Mouse (Mus musculus) liver, embryonic 13.5 days (tissue): Measurements from ENCODE around the gene Fam208b. TPM values are rescaled to one million over a fixed set of nuclear protein-coding genes. Genes with fewer than 3 reads are reported as not detected.

Experiments used
- ATAC-seq: fragments of 200-750 bp; cut with Nextera tagmentation; 2 replicates; pipeline ENCODE4 v1.8.0; 2017; ENCODE audit warnings: low read depth, mild to moderate bottlenecking, moderate number of reproducible peaks, moderate library complexity
- DNase-seq: peaks from one replicate; pipeline ENCODE4 v3.0.0; 2022
- H3K27ac ChIP-seq: fragments of 300-500 bp; sonication (generic); 2 replicates; pipeline ENCODE4 v1.5.1; 2015; ENCODE audit warnings: moderate library complexity, mild to moderate bottlenecking, inconsistent platforms
- H3K27me3 ChIP-seq: fragments of 300-500 bp; sonication (generic); 2 replicates; pipeline ENCODE4 v1.6.1; 2015; ENCODE audit warnings: mild to moderate bottlenecking, inconsistent platforms
- H3K36me3 ChIP-seq: fragments of 300-500 bp; sonication (generic); 2 replicates; pipeline ENCODE4 v1.6.1; 2015; ENCODE audit warnings: mild to moderate bottlenecking, inconsistent platforms
- H3K4me1 ChIP-seq: fragments of 300-500 bp; sonication (generic); replicated peaks from 2 replicates; pipeline ENCODE4 v1.6.1; 2015; ENCODE audit warnings: inconsistent platforms
- H3K4me2 ChIP-seq: fragments of 300-500 bp; sonication (generic); 2 replicates; pipeline ENCODE4 v1.6.1; 2015; ENCODE audit warnings: inconsistent platforms, mild to moderate bottlenecking, moderate library complexity
- H3K4me3 ChIP-seq: fragments of 300-500 bp; sonication (generic); replicated peaks from 2 replicates; pipeline ENCODE4 v1.5.1; 2015; ENCODE audit warnings: mild to moderate bottlenecking, inconsistent platforms
- H3K9ac ChIP-seq: fragments of 300-500 bp; sonication (generic); 2 replicates; pipeline ENCODE4 v1.6.1; 2015; ENCODE audit warnings: mild to moderate bottlenecking, inconsistent platforms
- H3K9me3 ChIP-seq: fragments of 300-500 bp; sonication (generic); replicated peaks from 2 replicates; pipeline ENCODE4 v1.6.1; 2016; ENCODE audit warnings: inconsistent platforms
- WGBS: fragments of 180-500 bp; shearing (Covaris S2); methylation state at CpG from one replicate; pipeline ENCODE4 v1.1.7; 2015; ENCODE audit not compliant: insufficient replicate concordance; 5-methylcytosine and 5-hydroxymethylcytosine counted together
- polyA plus RNA-seq: library from polyadenylated mRNA; unstranded; fragments of >200 nt; fragmentation: Nextera tagmentation; extraction: Ambion mirVana; gene quantifications from 2 replicates; pipeline ENCODE4 v1.2.1, GENCODE M21; 2015

The Fam208b gene
- 3.3 and 4.3 TPM in 2 replicates for polyA plus RNA-seq

DNA sequence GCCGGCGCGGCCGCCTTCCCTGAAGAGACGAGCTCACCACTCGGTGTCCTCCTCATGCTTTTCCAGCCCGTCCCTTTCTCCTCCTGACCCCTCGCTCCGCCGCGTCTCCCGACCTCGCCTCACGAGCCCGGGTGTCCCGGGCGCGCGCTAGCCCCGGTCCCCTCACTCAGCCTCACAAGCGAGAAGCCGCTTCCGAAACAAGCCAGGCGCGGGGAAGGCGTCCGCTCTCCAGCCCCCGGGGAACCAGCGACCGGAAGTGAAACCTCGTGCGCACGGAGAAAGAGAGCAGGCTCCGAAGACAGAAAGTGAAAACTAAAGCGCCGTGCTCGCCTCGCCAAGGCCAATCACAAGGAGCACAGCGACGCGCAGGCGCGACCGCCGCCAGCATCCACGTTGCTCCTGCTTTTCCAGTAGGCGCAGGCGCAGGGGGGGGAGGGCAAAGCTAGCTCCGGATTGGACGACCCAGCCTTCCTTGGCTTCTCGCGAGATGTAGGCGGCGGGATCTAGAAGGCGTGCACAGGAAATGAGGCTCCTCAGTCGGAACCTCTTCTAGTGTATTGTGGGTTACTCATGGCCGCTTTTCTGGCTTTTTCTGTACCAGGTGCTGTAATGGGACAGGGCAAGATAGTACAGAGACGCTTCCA lies at the start of gene Fam208b:
TSS of gene Fam208b (minus strand) at position 314 of the 644 bp plus-strand sequence.
- H3K9me3 ChIP-seq = no peaks in the 10 kb centered on the region
- no peaks in the 10 kb centered on the region for H3K36me3 ChIP-seq
- peak within 1 kb of the TSS; percentile 85 for H3K27ac ChIP-seq
- H3K4me3 ChIP-seq = peak within 1 kb of the TSS; percentile 98
- under 1% methylated on average over 58 of the region's 58 CpGs for WGBS
- ATAC-seq = peak; percentile 98
- peaks cover 4% of the 10 kb centered on the region for H3K4me1 ChIP-seq
- H3K4me2 ChIP-seq = peak within 1 kb of the TSS; percentile 95
- DNase-seq = peak; percentile 89
- H3K27me3 ChIP-seq = no peaks in the 10 kb centered on the region
- peak within 1 kb of the TSS; percentile 89 for H3K9ac ChIP-seq

DNA sequence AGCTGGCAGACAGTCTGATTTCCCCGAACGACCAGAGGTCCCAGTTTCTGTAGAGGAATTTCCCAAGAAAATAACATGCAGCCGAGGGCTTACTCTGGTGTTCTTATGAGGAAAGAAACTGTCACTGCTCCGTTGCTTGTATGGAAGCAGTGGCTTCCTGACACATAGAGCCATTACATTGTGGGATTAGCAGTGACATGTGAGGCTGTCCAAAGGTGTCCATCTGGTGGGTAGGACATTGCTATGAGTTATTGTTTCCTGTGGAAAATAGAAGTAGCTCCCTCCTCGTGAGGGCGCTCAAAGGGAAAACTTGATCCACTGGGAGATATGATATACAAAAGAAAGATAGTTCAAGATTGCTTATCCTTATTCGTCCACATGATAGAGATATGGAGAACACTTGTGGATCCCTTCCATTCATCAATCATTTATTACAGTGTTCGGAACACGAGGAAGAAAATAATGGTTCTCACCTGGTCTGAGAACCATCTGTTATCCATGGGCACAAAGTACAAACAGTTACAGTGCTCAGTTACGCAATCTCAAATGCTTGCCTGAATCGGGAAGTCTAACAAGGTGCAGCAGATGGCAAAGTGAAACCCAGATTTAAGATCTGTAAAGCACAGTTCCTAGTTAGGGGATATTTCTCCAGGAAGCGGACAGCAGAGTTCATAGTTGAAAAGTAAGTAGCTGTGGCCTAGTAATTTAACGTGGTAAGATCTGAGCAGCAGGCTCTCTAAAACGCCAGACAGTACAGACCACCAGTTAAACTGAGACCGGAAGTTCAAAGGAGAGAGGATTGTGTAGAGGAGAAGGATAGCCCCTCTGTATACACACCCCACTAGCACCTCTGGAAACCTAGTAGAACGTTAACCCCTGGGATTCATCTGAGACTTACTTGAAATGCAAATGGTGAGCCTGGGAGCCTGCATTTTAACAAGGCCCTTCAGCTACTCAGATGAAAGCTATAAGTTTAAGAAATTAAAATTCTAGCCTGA lies 48.6 kb upstream of the Fam208b start:
- H3K9me3 ChIP-seq = no peaks in the 10 kb centered on the region
- 49% methylated on average over 16 of the region's 16 CpGs for WGBS
- H3K4me3 ChIP-seq = no peak overlapping the region
- H3K4me1 ChIP-seq = no peaks in the 10 kb centered on the region
- H3K9ac ChIP-seq = no peak overlapping the region
- no peak overlapping the region for H3K27ac ChIP-seq
- no peaks in the 10 kb centered on the region for H3K27me3 ChIP-seq
- no peaks in the 10 kb centered on the region for H3K36me3 ChIP-seq
- peak; percentile 47; the same call in 1 of the 2 replicates for ATAC-seq
- H3K4me2 ChIP-seq = no peak overlapping the region
- no peak for DNase-seq

DNA sequence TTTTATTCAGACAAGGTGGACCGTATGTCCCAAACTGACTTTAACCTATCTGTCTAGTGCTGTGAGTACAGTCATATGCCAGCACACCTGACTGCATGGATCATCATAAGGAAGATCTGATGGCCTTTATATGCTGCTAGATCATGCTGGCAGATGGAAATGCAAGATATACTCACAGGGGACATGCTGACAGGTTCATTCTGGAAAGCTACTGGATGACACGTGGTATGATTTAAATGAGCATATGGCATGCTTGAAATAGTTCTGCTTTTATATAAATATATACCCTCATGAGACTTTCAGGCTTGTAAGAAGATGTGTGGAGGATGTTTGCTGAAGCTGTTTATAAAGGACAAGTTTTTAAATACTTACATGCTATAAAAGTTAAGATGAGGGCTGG lies 43.5 kb upstream of the Fam208b start:
- Histone ChIP-seq H3K4me2 (no peak overlapping the region), H3K27me3 (no peaks in the 10 kb centered on the region), H3K36me3 (0 out of 2 replicates have a peak, but pooled peaks cover 2% of the 10 kb centered on the region), H3K4me1 (no peaks in the 10 kb centered on the region), H3K9ac (no peak overlapping the region), H3K9me3 (no peaks in the 10 kb centered on the region), H3K4me3 (no peak overlapping the region), H3K27ac (no peak overlapping the region)
- DNase-seq (no peak), ATAC-seq (no peak)
- 70% methylated on average over 2 of the region's 2 CpGs for WGBS

- Histone ChIP-seq H3K36me3 (0 out of 2 replicates have a peak, but pooled peaks cover 5% of the 10 kb centered on the region), H3K27ac (no peak overlapping the region), H3K4me3 (no peak overlapping the region), H3K27me3 (no peaks in the 10 kb centered on the region), H3K9me3 (no peaks in the 10 kb centered on the region), H3K9ac (no peak overlapping the region), H3K4me1 (0 out of 2 replicates have a peak, but pooled peaks cover 3% of the 10 kb centered on the region), H3K4me2 (no peak overlapping the region)
- no peak for DNase-seq
- 64% methylated on average over 4 of the region's 4 CpGs for WGBS
- ATAC-seq = no peak
Observed at GRCm38 (mm10) chr13:3650569-3650968, 39.7 kb upstream of the Fam208b start.

DNA sequence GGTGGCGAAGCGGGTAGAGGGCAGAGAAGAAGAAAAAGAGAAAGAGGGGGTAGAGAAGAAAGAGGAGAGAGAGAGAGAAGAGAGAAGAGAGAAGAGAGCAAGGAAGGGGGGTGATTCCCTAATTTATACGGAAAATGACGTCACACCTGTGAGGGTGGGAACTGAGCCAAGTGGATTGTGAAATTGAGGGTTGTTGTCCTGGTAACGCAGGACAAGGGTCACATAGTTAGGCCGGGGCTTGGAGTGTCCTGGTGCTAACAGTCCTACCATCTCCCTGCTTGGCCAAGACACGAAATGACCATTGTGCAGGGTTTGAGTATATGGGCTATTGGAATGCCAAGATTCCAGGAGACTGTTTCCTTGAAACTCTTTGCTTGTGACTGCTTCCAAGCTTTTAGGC lies 35.7 kb upstream of the Fam208b start:
- no peaks in the 10 kb centered on the region for H3K27me3 ChIP-seq
- H3K9ac ChIP-seq = no peak overlapping the region
- no peak for DNase-seq
- ATAC-seq = 0 out of 2 replicates have a peak, but pooled peaks have one; percentile 27
- 73% methylated on average over 7 of the region's 7 CpGs for WGBS
- H3K4me1 ChIP-seq = 0 out of 2 replicates have a peak, but pooled peaks cover 5% of the 10 kb centered on the region
- peak overlapping the region; percentile 3; the same call in 1 of the 2 replicates for H3K27ac ChIP-seq
- H3K9me3 ChIP-seq = no peaks in the 10 kb centered on the region
- H3K4me3 ChIP-seq = no peak overlapping the region
- no peak overlapping the region for H3K4me2 ChIP-seq
- 0 out of 2 replicates have a peak, but pooled peaks cover 3% of the 10 kb centered on the region for H3K36me3 ChIP-seq

DNA sequence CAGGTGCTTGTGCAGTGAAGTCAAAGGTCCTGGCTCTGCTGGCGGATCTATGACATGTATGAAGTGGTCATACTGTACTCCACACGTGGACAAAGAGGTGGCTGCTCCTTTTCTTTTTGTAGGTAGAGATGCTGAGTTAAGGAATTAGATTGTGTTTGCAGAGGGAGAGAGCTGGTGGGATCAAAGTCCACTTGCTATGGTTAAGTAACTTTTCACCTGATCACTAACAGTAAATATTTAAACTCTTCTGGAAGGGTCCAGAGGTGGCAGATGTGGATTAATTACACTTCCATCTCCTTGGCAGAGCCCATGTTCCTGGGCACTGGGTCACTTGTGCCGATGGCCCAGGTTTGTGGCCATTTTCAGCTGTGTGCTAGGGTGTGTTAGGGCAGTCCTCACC lies 35.0 kb upstream of the Fam208b start:
- Histone ChIP-seq H3K9me3 (no peaks in the 10 kb centered on the region), H3K9ac (no peak overlapping the region), H3K4me1 (0 out of 2 replicates have a peak, but pooled peaks cover 5% of the 10 kb centered on the region), H3K27me3 (no peaks in the 10 kb centered on the region), H3K36me3 (0 out of 2 replicates have a peak, but pooled peaks cover 3% of the 10 kb centered on the region), H3K4me2 (no peak overlapping the region), H3K4me3 (no peak overlapping the region), H3K27ac (peak overlapping the region; percentile 34; the same call in 1 of the 2 replicates)
- no peak for ATAC-seq
- WGBS = 50% methylated on average over 3 of the region's 3 CpGs
- no peak for DNase-seq

DNA sequence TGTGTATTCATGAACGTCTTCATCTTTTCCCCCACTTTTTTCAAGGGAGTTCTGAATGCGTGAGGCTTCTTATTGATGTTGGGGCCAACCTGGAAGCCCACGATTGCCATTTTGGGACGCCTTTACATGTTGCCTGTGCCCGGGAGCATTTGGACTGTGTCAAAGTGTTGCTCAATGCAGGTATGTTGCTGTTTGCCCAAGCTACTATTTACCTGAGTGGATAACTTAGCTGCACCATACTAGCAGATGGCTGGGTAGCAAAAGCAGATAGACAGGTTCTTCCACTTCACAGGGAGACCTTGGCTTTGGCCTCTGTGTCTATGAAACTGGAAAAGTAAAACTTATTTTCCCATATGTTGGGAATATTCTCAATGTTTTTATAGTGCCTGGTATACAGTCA lies 34.0 kb upstream of the Fam208b start:
- ATAC-seq (no peak), DNase-seq (no peak)
- H3K27ac ChIP-seq = no peak overlapping the region
- H3K4me2 ChIP-seq = no peak overlapping the region
- no peak overlapping the region for H3K9ac ChIP-seq
- no peaks in the 10 kb centered on the region for H3K9me3 ChIP-seq
- H3K27me3 ChIP-seq = no peaks in the 10 kb centered on the region
- 0 out of 2 replicates have a peak, but pooled peaks cover 5% of the 10 kb centered on the region for H3K4me1 ChIP-seq
- H3K36me3 ChIP-seq = 0 out of 2 replicates have a peak, but pooled peaks cover 3% of the 10 kb centered on the region
- H3K4me3 ChIP-seq = no peak overlapping the region
- WGBS = 75% methylated on average over 5 of the region's 5 CpGs

GRCm38 (mm10) chr13:3642538-3642937 lies 31.6 kb upstream of the Fam208b start:
- Histone ChIP-seq H3K9me3 (no peaks in the 10 kb centered on the region), H3K36me3 (no peaks in the 10 kb centered on the region), H3K27me3 (no peaks in the 10 kb centered on the region), H3K4me3 (no peak overlapping the region), H3K4me1 (peaks cover 9% of the 10 kb centered on the region; the same call in 1 of the 2 replicates), H3K27ac (no peak overlapping the region), H3K4me2 (no peak overlapping the region), H3K9ac (no peak overlapping the region)
- WGBS = 60% methylated on average over 5 of the region's 5 CpGs
- DNase-seq (no peak), ATAC-seq (no peak)

- ATAC-seq (peak; percentile 34; the same call in 1 of the 2 replicates), DNase-seq (no peak)
- no peaks in the 10 kb centered on the region for H3K9me3 ChIP-seq
Observed at GRCm38 (mm10) chr13:3642049-3642448, 31.1 kb upstream of the Fam208b start.

DNA sequence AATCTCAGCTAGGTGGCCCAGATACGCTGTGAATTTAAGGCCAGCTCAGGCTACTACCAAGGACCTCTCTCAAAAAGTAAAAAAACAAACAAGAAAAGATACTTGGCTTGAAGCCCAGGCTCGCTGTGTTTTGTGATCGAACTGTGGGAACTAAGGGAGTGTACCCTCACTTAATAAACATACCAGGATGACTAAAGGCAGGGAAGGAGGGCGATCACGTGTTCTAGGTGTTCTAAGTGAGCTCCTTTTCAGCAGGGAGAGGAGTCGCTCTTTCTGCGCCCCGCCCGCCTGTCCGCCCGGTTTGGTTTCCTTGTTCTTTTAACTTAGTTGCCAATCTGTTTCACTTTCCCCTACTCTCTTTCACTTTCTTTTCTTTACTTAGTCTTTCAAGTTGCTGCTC lies 25.9 kb upstream of the Fam208b start:
- H3K4me2 ChIP-seq = peak overlapping the region; percentile 17; the same call in 1 of the 2 replicates
- peaks cover 3% of the 10 kb centered on the region; the same call in 1 of the 2 replicates for H3K27me3 ChIP-seq
- H3K9ac ChIP-seq = no peak overlapping the region
- H3K36me3 ChIP-seq = no peaks in the 10 kb centered on the region
- no peaks in the 10 kb centered on the region for H3K9me3 ChIP-seq
- no peak for ATAC-seq
- 49% methylated on average over 11 of the region's 11 CpGs for WGBS
- H3K4me1 ChIP-seq = peaks cover 14% of the 10 kb centered on the region
- DNase-seq = no peak
- H3K4me3 ChIP-seq = no peak overlapping the region
- no peak overlapping the region for H3K27ac ChIP-seq

More at GRCm38 (mm10) chr13:3642049-3642448, 31.1 kb upstream of the Fam208b start:
- peaks cover 10% of the 10 kb centered on the region for H3K4me1 ChIP-seq
- no peaks in the 10 kb centered on the region for H3K36me3 ChIP-seq
- no peak overlapping the region for H3K9ac ChIP-seq
- no peaks in the 10 kb centered on the region for H3K27me3 ChIP-seq
- WGBS = 67% methylated on average over 9 of the region's 9 CpGs
- no peak overlapping the region for H3K4me3 ChIP-seq
- H3K27ac ChIP-seq = no peak overlapping the region
- no peak overlapping the region for H3K4me2 ChIP-seq

DNA sequence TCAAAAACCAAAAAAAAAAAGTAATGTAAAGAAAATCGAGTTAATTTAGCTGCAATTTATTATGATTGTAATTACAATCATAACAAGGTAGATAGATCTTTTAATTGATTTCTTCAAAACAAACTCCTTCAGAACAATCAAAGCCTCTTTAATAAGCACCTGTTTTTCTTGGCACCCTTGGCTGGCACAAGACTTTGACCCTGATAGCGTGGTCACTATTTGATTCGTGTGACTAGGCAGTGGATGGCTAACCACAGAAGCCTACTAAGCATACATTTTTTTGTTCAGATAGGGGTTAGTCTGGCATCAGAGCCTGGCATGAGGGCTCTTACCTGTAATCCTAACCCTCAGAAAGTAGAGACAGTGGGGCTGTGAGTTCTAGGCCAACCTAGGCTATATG lies 24.2 kb upstream of the Fam208b start:
- no peak overlapping the region for H3K27ac ChIP-seq
- H3K4me3 ChIP-seq = no peak overlapping the region
- H3K4me1 ChIP-seq = peaks cover 14% of the 10 kb centered on the region
- no peaks in the 10 kb centered on the region for H3K9me3 ChIP-seq
- no peaks in the 10 kb centered on the region for H3K36me3 ChIP-seq
- 65% methylated on average over 3 of the region's 3 CpGs for WGBS
- DNase-seq (no peak), ATAC-seq (no peak)
- H3K27me3 ChIP-seq = peaks cover 3% of the 10 kb centered on the region; the same call in 1 of the 2 replicates
- H3K4me2 ChIP-seq = no peak overlapping the region
- H3K9ac ChIP-seq = no peak overlapping the region
